Mouse (Mus musculus) CH12.LX (cell line): Measurements from ENCODE around the gene Gm45213.

Source experiments
- CHD2 ChIP-seq: IDR thresholded peaks from 2 replicates; pipeline ENCODE4 v1.6.1; 2011; ENCODE audit warnings: low read length, improper control_type of control experiment
- CTCF ChIP-seq, 2 experiments: IDR thresholded peaks in 1 of 2; conservative IDR thresholded peaks in 1 of 2; 2 replicates each; pipeline ENCODE4 v1.5.1; 2011 to 2012; ENCODE audit warnings: low read depth in 2 of 2, low read length in 2 of 2, improper control_type of control experiment in 1 of 2, inconsistent platforms in 1 of 2, mild to moderate bottlenecking in 1 of 2, moderate library complexity in 1 of 2
- EP300 ChIP-seq: IDR thresholded peaks from 2 replicates; pipeline ENCODE4 v1.6.1; 2011; ENCODE audit warnings: low read length, improper control_type of control experiment
- ETS1 ChIP-seq: conservative IDR thresholded peaks from 2 replicates; pipeline ENCODE4 v1.6.1; 2012; ENCODE audit warnings: low read depth, mild to moderate bottlenecking, inconsistent platforms, low read length, improper control_type of control experiment, moderate library complexity
- KAT2A ChIP-seq: IDR thresholded peaks from 2 replicates; pipeline ENCODE4 v1.6.1; 2012; ENCODE audit warnings: low read length, improper control_type of control experiment, inconsistent platforms; ENCODE audit not compliant: insufficient replicate concordance
- MEF2A ChIP-seq: IDR thresholded peaks from 2 replicates; pipeline ENCODE4 v1.6.1; 2014; ENCODE audit warnings: low read depth, mild to moderate bottlenecking, inconsistent platforms, low read length, improper control_type of control experiment, borderline replicate concordance
- POLR2A ChIP-seq: IDR thresholded peaks from 2 replicates; pipeline ENCODE4 v1.6.1; 2011; ENCODE audit warnings: low read depth, mild to moderate bottlenecking, improper control_type of control experiment, low read length
- TCF12 ChIP-seq: IDR thresholded peaks from 2 replicates; pipeline ENCODE4 v1.6.1; 2014; ENCODE audit warnings: low read depth, mild to moderate bottlenecking, inconsistent platforms, low read length, improper control_type of control experiment

GRCm38 (mm10) chr7:66104531-66104930, 61.1 kb downstream of the Gm45213 start:
- TF ChIP-seq TCF12 (no peak), ETS1 (no peak), CHD2 (no peak), CTCF (conservative IDR thresholded peaks at IDR 0.05 in 1 of 2, IDR thresholded peaks at IDR 0.05 in 1 of 2; ENCODE audit: low read depth in 2 of 2, low read length in 2 of 2) (no peak), EP300 (no peak), KAT2A (no peak), MEF2A (no peak), POLR2A (no peak)
